Mouse (Mus musculus) erythroblast, embryonic 14.5 days (primary cell): ENCODE data around the gene Atp6v1a.

ENCODE experiments used
- GATA1 ChIP-seq: IDR thresholded peaks from 2 replicates; pipeline ENCODE4 v1.6.1; 2012; ENCODE audit warnings: low read length, inconsistent platforms, mixed read lengths
- TAL1 ChIP-seq: IDR thresholded peaks from 3 replicates; pipeline ENCODE4 v1.6.1; 2012; ENCODE audit warnings: low read length, inconsistent platforms, mixed read lengths

DNA sequence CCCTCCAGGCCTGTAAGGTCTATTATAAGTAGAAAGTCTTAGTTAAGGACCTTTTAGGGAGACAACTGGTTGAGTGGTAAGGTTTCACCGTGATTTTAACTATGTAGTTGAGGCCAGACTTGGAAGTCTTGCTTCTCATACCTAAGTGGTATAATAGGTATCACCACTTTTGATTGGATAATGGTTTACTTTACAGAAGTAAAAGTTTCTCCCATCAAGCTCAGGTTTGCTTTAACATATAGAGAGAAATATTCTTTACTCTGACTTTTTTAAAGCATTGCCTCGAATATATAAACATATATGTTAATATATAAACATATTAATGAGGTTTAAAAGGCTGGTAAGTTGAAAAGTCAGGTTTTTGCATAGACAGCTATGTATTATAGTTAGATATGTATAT, 24.3 kb upstream of the Atp6v1a start:
- TF ChIP-seq GATA1 (no peak), TAL1 (no peak)
